In genomic region chr19:8742176-8742575, GRCm38 (mm10) we compare ENCODE assay signal across 8 mouse cellular contexts. TPM values are rescaled to one million over a fixed set of nuclear protein-coding genes. Genes with fewer than 3 reads are reported as not detected.
DNase-seq lines count a peak whose midpoint lies in the region; ATAC-seq and TF ChIP-seq lines count a peak whose summit lies in the region.

No protein-coding gene starts in this region.

- H3K4me2 ChIP-seq in heart, embryonic 15.5 days = peak overlapping the region; percentile 90
- peak overlapping the region; percentile 98 for H3K4me2 ChIP-seq in forebrain, embryonic 15.5 days (replicated peaks)
- peak overlapping the region; percentile 83 for H3K4me2 ChIP-seq in liver, embryonic 15.5 days

- ATAC-seq in heart, embryonic 15.5 days (replicated peaks; ENCODE audit: insufficient number of reproducible peaks, insufficient read depth, low FRiP score, low read depth) = no peak
- no peak for ATAC-seq in G1E (ENCODE audit: extremely low read depth, insufficient number of reproducible peaks, low FRiP score, poor library complexity, severe bottlenecking)
- ATAC-seq in forebrain, embryonic 15.5 days (replicated peaks) = no peak
- no peak for ATAC-seq in liver, embryonic 15.5 days (ENCODE audit: insufficient read depth)
- ATAC-seq in frontal cortex, adult (ENCODE audit: low TSS enrichment) = no peak

- no peak for DNase-seq in heart, adult 8-10 months (ENCODE audit: low spot score)
- DNase-seq in G1E (ENCODE audit: low spot score) = no peak
- no peak for DNase-seq in urinary bladder, postnatal 4 days (ENCODE audit: low spot score in 2 of 2)
- no peak for DNase-seq in adrenal gland, postnatal 4 days (ENCODE audit: low spot score in 2 of 2)

- H3K9me3 ChIP-seq in heart, embryonic 15.5 days (replicated peaks) = no peaks in the 10 kb centered on the region
- H3K9me3 ChIP-seq in G1E (replicated peaks) = no peaks in the 10 kb centered on the region
- no peaks in the 10 kb centered on the region for H3K9me3 ChIP-seq in forebrain, embryonic 15.5 days
- H3K9me3 ChIP-seq in liver, embryonic 15.5 days (replicated peaks) = no peaks in the 10 kb centered on the region

- no peak for TF ChIP-seq CTCF in G1E (IDR thresholded peaks at IDR 0.05; ENCODE audit: low read depth, low read length)

- H3K4me1 ChIP-seq in heart, embryonic 15.5 days (replicated peaks) = peaks cover 22% of the 10 kb centered on the region
- peaks cover 54% of the 10 kb centered on the region for H3K4me1 ChIP-seq in G1E (ENCODE audit: insufficient read depth, low read depth, low read length)
- peaks cover 28% of the 10 kb centered on the region for H3K4me1 ChIP-seq in forebrain, embryonic 15.5 days
- peaks cover 25% of the 10 kb centered on the region for H3K4me1 ChIP-seq in liver, embryonic 15.5 days (replicated peaks)

- peak overlapping the region; percentile 91 for H3K9ac ChIP-seq in heart, embryonic 15.5 days
- H3K9ac ChIP-seq in forebrain, embryonic 15.5 days (replicated peaks) = peak overlapping the region; percentile 85
- H3K9ac ChIP-seq in liver, embryonic 15.5 days = peak overlapping the region; percentile 94

- H3K27ac ChIP-seq in heart, embryonic 15.5 days = peak overlapping the region; percentile 96
- peak overlapping the region; percentile 96 for H3K27ac ChIP-seq in forebrain, embryonic 15.5 days (replicated peaks)
- peak overlapping the region; percentile 95 for H3K27ac ChIP-seq in liver, embryonic 15.5 days (replicated peaks)

- WGBS in heart, embryonic 15.5 days = 8% methylated on average over 14 of the region's 14 CpGs
- 28% methylated on average over 14 of the region's 14 CpGs for WGBS in forebrain, embryonic 15.5 days
- 11% methylated on average over 14 of the region's 14 CpGs for WGBS in liver, embryonic 15.5 days (ENCODE audit: insufficient replicate concordance)

- peak overlapping the region; percentile 87 for H3K4me3 ChIP-seq in heart, embryonic 15.5 days
- peak overlapping the region; percentile 75 for H3K4me3 ChIP-seq in G1E (ENCODE audit: low read depth, low read length)
- peak overlapping the region; percentile 82 for H3K4me3 ChIP-seq in forebrain, embryonic 15.5 days
- peak overlapping the region; percentile 88 for H3K4me3 ChIP-seq in liver, embryonic 15.5 days (replicated peaks)

- H3K36me3 ChIP-seq in heart, embryonic 15.5 days = peaks cover 75% of the 10 kb centered on the region
- H3K36me3 ChIP-seq in G1E (replicated peaks) = peaks cover 88% of the 10 kb centered on the region
- peaks cover 72% of the 10 kb centered on the region for H3K36me3 ChIP-seq in forebrain, embryonic 15.5 days
- H3K36me3 ChIP-seq in liver, embryonic 15.5 days (replicated peaks) = peaks cover 79% of the 10 kb centered on the region

- no peaks in the 10 kb centered on the region for H3K27me3 ChIP-seq in heart, embryonic 15.5 days
- no peaks in the 10 kb centered on the region for H3K27me3 ChIP-seq in G1E (ENCODE audit: insufficient read depth, low read length)
- H3K27me3 ChIP-seq in forebrain, embryonic 15.5 days = no peaks in the 10 kb centered on the region
- H3K27me3 ChIP-seq in liver, embryonic 15.5 days = no peaks in the 10 kb centered on the region

RNA-seq across cellular contexts. Expression of gene Stx5a, which starts 1.0 kb away (rescaled TPM):
- polyA plus RNA-seq in heart, embryonic 15.5 days (2015; fragmentation: Nextera tagmentation; extraction: Ambion mirVana) = 81.0 and 92.0 TPM in 2 replicates
- 10 to 100 TPM; 20.9 to 27.3 (median 25.4) TPM for total RNA-seq in heart, adult 8-10 months (2022)
- total RNA-seq in G1E (2014; fragmentation: Nextera tagmentation) = 61.1 and 84.0 TPM in 2 replicates
- total RNA-seq in G1E (2017) = 62.8 and 73.2 TPM in 2 replicates
- 12.9 and 13.2 TPM in 2 replicates for polyA plus RNA-seq in G1E (2012)
- polyA plus RNA-seq in forebrain, embryonic 15.5 days (2015; fragmentation: Nextera tagmentation; extraction: Ambion mirVana) = 130 and 133 TPM in 2 replicates
- 53.5 and 53.8 TPM in 2 replicates for polyA plus RNA-seq in liver, embryonic 15.5 days (2015; fragmentation: Nextera tagmentation; extraction: Ambion mirVana)
- 100 to 1,000 TPM; 118 to 125 TPM for total RNA-seq in adrenal gland, postnatal 4 days (2021)

RNA-seq across cellular contexts. Expression of gene 1700092M07Rik, which starts 1.7 kb away (rescaled TPM):
- polyA plus RNA-seq in heart, embryonic 15.5 days (2015; fragmentation: Nextera tagmentation; extraction: Ambion mirVana) = 0.69 and 1.9 TPM in 2 replicates
- total RNA-seq in heart, adult 8-10 months (2022) = not detected
- total RNA-seq in G1E (2014; fragmentation: Nextera tagmentation) (2.5 and 5.3 TPM in 2 replicates), G1E (2017) (3.3 and 4.5 TPM in 2 replicates)
- polyA plus RNA-seq in G1E (2012) = 0.81 and 0.99 TPM in 2 replicates
- polyA plus RNA-seq in forebrain, embryonic 15.5 days (2015; fragmentation: Nextera tagmentation; extraction: Ambion mirVana) = 1.5 and 2.5 TPM in 2 replicates
- 0.43 and 0.62 TPM in 2 replicates for polyA plus RNA-seq in liver, embryonic 15.5 days (2015; fragmentation: Nextera tagmentation; extraction: Ambion mirVana)
- total RNA-seq in adrenal gland, postnatal 4 days (2021) = 1 to 10 TPM; 2.3 to 2.5 TPM

RNA-seq across cellular contexts. Expression of gene Wdr74, which starts 6.5 kb away (rescaled TPM):
- polyA plus RNA-seq in heart, embryonic 15.5 days (2015; fragmentation: Nextera tagmentation; extraction: Ambion mirVana) = 42.8 and 59.3 TPM in 2 replicates
- total RNA-seq in heart, adult 8-10 months (2022) = 10 to 100 TPM; 16.1 to 19.6 (median 17.5) TPM
- total RNA-seq in G1E (2014; fragmentation: Nextera tagmentation) = 124 and 180 TPM in 2 replicates
- 75.0 and 135 TPM in 2 replicates for total RNA-seq in G1E (2017)
- polyA plus RNA-seq in G1E (2012) = 37.8 and 46.5 TPM in 2 replicates
- polyA plus RNA-seq in forebrain, embryonic 15.5 days (2015; fragmentation: Nextera tagmentation; extraction: Ambion mirVana) = 96.5 and 97.4 TPM in 2 replicates
- polyA plus RNA-seq in liver, embryonic 15.5 days (2015; fragmentation: Nextera tagmentation; extraction: Ambion mirVana) = 48.8 and 53.0 TPM in 2 replicates
- 10 to 100 TPM; 64.2 to 64.3 TPM for total RNA-seq in adrenal gland, postnatal 4 days (2021)

RNA-seq across cellular contexts. Expression of gene Nxf1, which starts 14.7 kb away (rescaled TPM):
- polyA plus RNA-seq in heart, embryonic 15.5 days (2015; fragmentation: Nextera tagmentation; extraction: Ambion mirVana) = 100 and 132 TPM in 2 replicates
- 10 to 100 TPM; 30.3 to 42.0 (median 33.7) TPM for total RNA-seq in heart, adult 8-10 months (2022)
- 445 and 456 TPM in 2 replicates for total RNA-seq in G1E (2014; fragmentation: Nextera tagmentation)
- 175 and 184 TPM in 2 replicates for total RNA-seq in G1E (2017)
- 35.9 and 39.7 TPM in 2 replicates for polyA plus RNA-seq in G1E (2012)
- polyA plus RNA-seq in forebrain, embryonic 15.5 days (2015; fragmentation: Nextera tagmentation; extraction: Ambion mirVana) = 187 and 192 TPM in 2 replicates
- polyA plus RNA-seq in liver, embryonic 15.5 days (2015; fragmentation: Nextera tagmentation; extraction: Ambion mirVana) = 81.2 and 91.6 TPM in 2 replicates
- total RNA-seq in adrenal gland, postnatal 4 days (2021) = 100 to 1,000 TPM; 124 to 145 TPM

RNA-seq across cellular contexts. Expression of gene Slc3a2, which starts 19.0 kb away (rescaled TPM):
- 59.4 and 71.5 TPM in 2 replicates for polyA plus RNA-seq in heart, embryonic 15.5 days (2015; fragmentation: Nextera tagmentation; extraction: Ambion mirVana)
- 10 to 100 TPM; 39.5 to 43.6 (median 41.9) TPM for total RNA-seq in heart, adult 8-10 months (2022)
- total RNA-seq in G1E (2014; fragmentation: Nextera tagmentation) (288 and 317 TPM in 2 replicates), G1E (2017) (217 and 282 TPM in 2 replicates)
- polyA plus RNA-seq in G1E (2012) = 232 and 240 TPM in 2 replicates
- 164 and 171 TPM in 2 replicates for polyA plus RNA-seq in forebrain, embryonic 15.5 days (2015; fragmentation: Nextera tagmentation; extraction: Ambion mirVana)
- 124 and 132 TPM in 2 replicates for polyA plus RNA-seq in liver, embryonic 15.5 days (2015; fragmentation: Nextera tagmentation; extraction: Ambion mirVana)
- total RNA-seq in adrenal gland, postnatal 4 days (2021) = 100 to 1,000 TPM; 161 to 174 TPM
